Mouse (Mus musculus): Measurements from ENCODE around the gene Cxcr1.
"Not testable (repeated sequence)": the region's sequence is repeated elsewhere in the genome, so short reads cannot be mapped to it uniquely, and the experiment has no call there.

Gene Cxcr1

DNA sequence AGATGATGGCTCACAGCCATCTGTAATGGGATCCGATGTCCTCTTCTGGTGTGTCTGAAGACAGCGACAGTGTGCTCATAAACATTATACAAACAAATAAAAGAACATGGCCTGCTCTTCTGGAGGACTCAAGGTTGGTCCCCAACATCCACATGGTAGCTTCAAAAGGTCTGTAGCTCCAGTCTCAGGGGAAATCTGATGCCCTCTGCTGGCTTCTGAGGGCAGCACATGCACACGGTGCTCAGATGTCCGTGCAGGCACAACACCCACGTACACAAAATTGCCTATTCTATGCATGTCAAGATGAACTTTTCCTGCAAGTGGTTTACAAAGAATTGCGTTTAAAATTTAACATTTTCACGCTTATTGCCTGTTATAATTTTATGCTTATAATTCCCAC, 1.5 kb upstream of the Cxcr1 start:
- no peak for DNase-seq

DNA sequence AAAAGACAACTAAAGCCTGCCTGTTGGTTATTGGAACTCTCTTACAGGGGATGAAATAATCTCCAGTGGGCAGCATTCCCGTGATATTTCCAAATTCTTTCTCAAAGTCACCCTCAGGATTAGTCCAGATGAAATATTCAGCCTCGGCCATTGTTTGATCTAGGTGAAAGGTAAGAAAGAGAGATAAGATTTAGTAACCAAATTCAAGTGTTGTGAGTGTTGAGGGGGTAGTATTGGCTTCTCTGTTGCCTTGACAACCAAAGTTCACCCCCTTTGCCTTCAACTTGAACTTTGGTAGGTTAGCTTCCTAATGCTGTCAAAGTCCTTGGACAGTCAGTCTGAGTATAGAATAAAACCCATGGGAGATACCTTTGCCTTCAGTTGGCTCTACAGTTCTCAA, 1.7 kb downstream of the Cxcr1 start:
- DNase-seq = no peak

GRCm38 (mm10) chr1:74190471-74190870, 4.0 kb downstream of the Cxcr1 start:
- DNase-seq = no peak

DNA sequence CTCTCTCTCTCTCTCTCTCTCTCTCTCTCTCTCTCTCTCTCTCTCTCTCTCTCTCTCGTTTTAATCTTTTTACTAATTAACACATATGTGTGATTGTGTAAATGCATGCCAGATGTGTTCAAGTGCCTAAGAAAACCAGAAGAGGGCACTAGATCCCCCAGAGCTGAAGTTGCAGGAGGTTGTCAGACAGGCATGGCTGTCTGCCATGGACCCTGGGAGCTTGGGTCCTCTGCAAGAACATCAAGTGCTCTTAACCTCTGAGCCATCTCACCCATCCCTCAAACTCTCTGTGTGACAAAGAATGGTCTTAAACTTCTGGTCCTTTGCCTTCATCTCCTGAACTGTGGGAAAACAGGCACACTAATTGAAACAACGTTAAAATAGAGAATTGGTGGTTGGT, 11.4 kb downstream of the Cxcr1 start:
- DNase-seq = no peak

- no peak for DNase-seq
These were observed 13.0 kb downstream of the Cxcr1 start for GRCm38 (mm10) chr1:74181462-74181861.

DNA sequence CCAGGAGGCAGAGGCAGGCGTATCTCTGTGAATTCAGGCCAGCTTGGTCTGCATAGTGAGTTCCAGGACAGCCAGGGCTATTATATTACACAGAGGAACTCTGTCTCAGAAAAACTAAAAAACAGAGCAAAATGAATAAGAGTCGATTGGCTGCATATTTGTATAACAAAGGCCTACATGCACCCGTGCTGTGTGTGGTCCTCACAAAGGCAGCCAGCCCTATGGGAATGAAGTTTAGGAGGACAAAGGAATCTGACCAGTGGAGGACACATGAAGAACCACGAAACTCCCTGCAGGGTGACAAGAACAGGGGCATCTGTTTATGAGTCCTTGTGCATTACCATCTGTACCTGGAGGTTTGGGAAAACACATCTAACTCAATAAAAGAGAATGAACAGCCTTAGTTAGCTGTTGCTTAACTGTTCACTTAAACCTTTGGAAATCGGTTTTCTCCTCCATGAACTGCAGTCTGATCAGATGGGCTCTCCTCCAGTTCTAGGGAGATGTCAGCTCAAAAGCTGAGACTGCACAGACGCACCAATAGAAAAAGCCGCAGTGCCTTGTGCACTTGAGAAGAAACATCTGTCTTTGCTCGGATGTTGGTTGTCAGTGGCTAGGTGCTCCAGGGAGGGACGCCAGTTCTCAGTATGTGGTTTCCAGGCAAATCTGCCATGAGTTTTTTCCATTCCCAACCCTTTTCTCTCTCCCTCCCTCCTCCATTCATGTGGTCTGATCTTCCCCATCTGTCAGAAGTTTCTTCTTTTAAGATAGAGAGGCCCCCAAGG, 14.6 kb downstream of the Cxcr1 start:
- no peak for DNase-seq

GRCm38 (mm10) chr1:74178618-74179017, 15.8 kb downstream of the Cxcr1 start:
- DNase-seq = no peak

DNA sequence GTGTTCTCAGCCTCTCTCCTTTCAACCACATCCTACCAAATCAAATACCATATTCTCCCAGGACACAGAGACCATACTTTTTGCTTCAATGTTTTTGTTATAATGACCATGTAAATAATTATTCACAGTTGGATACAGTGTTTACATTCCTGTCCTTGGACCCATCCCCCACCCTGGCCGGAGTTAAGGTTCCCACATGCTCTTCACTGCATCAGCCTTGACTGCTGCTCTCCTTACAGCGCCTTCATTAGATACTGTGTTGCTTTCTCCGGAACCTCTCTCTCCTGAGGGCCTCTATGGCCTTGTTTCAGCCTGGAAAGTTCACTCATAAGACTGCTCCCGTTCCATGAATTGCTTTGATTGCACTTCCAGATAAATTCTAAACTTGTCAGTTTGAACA, 18.7 kb downstream of the Cxcr1 start:
- DNase-seq = no peak

DNA sequence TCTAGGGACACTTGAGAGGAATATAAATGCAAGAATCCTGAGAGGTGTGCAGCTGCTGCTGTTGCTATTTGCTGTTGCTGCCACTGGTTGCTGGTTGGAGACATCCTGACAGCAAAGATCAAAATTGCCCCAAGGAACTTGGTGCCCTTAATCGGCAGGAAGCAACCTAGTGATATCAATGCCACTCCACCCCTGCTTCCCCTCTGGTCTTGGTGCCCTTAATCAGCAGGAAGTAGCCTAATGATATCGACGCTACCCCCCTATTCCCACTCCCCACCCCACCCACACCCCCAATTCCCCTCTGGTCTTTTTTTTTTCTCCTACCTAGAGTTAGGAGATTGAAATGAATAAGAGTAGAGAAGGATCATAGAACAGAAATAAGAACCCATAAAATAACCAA, 21.7 kb downstream of the Cxcr1 start:
- DNase-seq = no peak

DNA sequence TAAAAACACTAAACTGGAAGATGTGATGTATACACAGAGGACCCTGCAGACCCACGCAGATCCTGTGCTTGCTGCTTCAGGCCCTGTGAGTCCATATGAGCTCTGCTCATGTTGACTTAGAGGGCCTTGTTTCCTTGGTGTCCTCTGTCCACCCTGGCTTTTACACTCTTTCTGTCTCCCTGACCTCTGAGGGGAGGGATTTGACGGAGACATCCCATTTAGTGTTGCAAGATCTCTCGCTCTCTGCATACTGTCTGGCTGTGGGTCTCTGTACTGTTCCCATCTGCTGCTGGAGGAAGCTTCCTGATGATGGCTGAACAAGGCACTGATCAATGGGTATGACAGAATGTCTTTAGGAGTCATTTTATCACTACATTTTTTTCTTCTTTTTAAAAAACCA, 24.7 kb downstream of the Cxcr1 start:
- no peak for DNase-seq

- DNase-seq = no peak
These were observed 27.3 kb downstream of the Cxcr1 start for GRCm38 (mm10) chr1:74167136-74167535.

- DNase-seq = no peak
These were observed 34.4 kb downstream of the Cxcr1 start for GRCm38 (mm10) chr1:74160036-74160435.

GRCm38 (mm10) chr1:74159613-74160012, 34.8 kb downstream of the Cxcr1 start:
- not testable (repeated sequence) for DNase-seq

DNA sequence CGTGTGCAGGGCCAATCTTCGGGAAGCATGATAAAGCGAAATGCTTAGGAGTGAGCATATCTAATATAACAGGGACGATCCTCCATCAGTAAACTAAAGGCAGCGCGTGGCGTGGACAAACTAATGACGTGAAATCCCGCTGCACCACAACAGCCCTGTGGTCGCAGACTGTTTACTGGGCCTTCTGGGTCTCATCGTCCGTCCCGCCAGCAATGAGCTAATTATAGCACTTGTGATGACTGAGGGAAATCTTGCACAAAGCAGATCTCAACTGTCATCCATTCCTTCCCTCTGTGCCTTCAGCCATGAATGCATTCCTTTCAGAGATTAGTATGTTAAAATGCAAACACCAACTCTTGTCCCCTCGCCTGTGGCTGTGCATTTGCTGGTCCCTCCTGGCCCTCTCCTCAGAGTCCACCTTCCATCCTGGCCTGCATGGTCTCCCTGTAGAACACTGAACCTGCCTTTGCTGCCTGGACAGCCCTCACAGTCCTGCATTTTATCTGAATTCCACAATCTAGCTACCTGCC, 38.0 kb downstream of the Cxcr1 start:
- no peak for DNase-seq

DNA sequence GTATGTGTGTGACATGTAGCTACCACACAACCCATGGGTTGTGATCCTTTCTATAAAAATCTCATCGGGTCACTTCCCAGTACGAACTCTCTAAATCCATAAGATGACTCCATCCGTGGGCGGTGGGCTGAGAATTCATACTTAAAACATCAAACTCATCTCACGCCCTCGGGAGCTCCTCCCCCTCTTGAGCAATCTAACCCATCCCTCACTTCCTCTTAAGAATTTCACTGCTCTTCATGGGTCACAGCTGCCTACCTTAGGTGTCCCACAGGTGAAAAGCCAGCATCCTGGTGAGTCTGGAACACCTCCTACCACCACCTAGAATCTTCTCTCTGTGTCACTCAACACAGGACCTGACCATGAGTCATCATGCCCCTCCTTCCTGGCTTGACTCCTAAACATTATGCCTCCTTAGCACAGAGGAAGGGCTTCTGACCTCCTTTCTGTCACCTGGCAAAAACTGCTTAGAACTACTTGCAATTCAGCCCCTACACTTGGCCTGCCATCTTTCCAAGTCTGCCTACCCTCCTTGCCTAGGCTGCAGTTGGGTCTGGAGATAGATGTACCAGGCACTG, 38.9 kb downstream of the Cxcr1 start:
- DNase-seq = no peak

DNA sequence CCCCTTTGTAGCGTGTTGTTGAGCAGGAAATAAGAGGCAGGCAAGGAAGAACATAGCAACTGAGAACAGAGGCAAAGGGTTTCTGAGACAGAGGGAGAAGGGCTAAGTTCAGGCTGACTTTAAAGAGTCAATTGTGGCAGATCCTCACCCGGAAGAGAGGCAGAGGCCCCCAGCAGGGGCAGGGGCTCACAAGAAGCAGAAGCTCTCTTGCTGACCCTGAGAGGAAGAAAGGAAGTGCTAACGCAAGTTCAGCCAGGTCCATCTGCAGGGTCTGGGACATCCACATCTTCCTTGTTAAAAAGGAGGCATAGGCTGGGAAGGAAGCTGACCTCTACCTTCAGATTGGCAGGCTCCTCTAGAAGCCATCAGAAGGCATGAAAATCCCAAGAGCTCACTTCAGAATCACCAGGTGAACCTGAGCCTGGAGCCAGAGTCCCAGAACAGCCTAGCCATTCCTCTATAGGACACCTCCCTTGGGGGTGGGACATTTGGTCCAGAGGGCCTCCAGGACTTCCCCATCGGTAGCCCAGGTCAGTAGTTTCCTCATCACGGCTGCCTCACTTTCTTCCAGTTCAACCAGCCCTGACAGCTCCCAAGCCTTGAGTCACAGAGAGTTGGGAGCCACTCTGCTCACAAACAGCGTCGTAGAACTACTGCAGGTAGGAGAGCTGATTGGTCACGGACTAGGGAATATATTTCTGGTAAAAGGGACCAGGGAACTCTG, 40.8 kb downstream of the Cxcr1 start, which contains the start of gene Cxcr2:
Gene Cxcr2 (plus strand): TSS at position 529 of the 724 bp plus-strand sequence.
- DNase-seq = no peak

- DNase-seq = no peak
These were observed 43.3 kb downstream of the Cxcr1 start for GRCm38 (mm10) chr1:74151091-74151490.

GRCm38 (mm10) chr1:74150101-74150500, 44.3 kb downstream of the Cxcr1 start:
- DNase-seq = no peak

- DNase-seq = no peak
These were observed 45.1 kb downstream of the Cxcr1 start for GRCm38 (mm10) chr1:74149106-74149885.

All from right cerebral cortex, postnatal 14 days (tissue).